Mouse (Mus musculus) limb, embryonic 14.5 days (tissue): ENCODE measurements at regions not wholly inside any gene's neighbourhood (a gene's known extent, or its start where the extent isn't known, plus 50 kb on each side); places are given as distances from the start of the nearest gene placed in this dataset.

ENCODE experiments used
- ATAC-seq: fragments of 200-750 bp; cut with Nextera tagmentation; 2 replicates; pipeline ENCODE4 v1.8.0; 2017; ENCODE audit warnings: low read depth, moderate number of reproducible peaks, moderate TSS enrichment; ENCODE audit not compliant: low FRiP score
- DNase-seq: peaks from one replicate; pipeline ENCODE4 v3.0.0-alpha.2; 2015; ENCODE audit warnings: low spot score
- H3K27ac ChIP-seq: fragments of 300-500 bp; sonication (generic); replicated peaks from 2 replicates; pipeline ENCODE4 v1.5.1; 2014; ENCODE audit warnings: low read depth, mild to moderate bottlenecking, low read length, moderate library complexity, mixed read lengths
- H3K27me3 ChIP-seq: fragments of 300-500 bp; sonication (generic); 2 replicates; pipeline ENCODE4 v1.6.1; 2014; ENCODE audit warnings: low read length, mixed read lengths; ENCODE audit not compliant: control insufficient read depth, insufficient read depth
- H3K36me3 ChIP-seq: fragments of 300-500 bp; sonication (generic); 2 replicates; pipeline ENCODE4 v1.6.1; 2014; ENCODE audit warnings: mild to moderate bottlenecking, low read length, moderate library complexity, mixed read lengths; ENCODE audit not compliant: control insufficient read depth, insufficient read depth
- H3K4me1 ChIP-seq: fragments of 300-500 bp; sonication (generic); 2 replicates; pipeline ENCODE4 v1.6.1; 2014; ENCODE audit warnings: antibody characterized with exemption, low read length, mixed read lengths; ENCODE audit not compliant: control insufficient read depth, insufficient read depth
- H3K4me2 ChIP-seq: fragments of 300-500 bp; sonication (generic); replicated peaks from 2 replicates; pipeline ENCODE4 v1.6.1; 2014; ENCODE audit warnings: low read depth, mild to moderate bottlenecking, low read length, moderate library complexity; ENCODE audit not compliant: severe bottlenecking
- H3K4me3 ChIP-seq: fragments of 300-500 bp; sonication (generic); replicated peaks from 2 replicates; pipeline ENCODE4 v1.5.1; 2014; ENCODE audit warnings: low read length
- H3K9ac ChIP-seq: fragments of 300-500 bp; sonication (generic); 2 replicates; pipeline ENCODE4 v1.6.1; 2014; ENCODE audit warnings: mild to moderate bottlenecking, low read depth, low read length, moderate library complexity; ENCODE audit not compliant: severe bottlenecking
- H3K9me3 ChIP-seq: fragments of 300-500 bp; sonication (generic); 2 replicates; pipeline ENCODE4 v1.6.1; 2016; ENCODE audit warnings: low read length; ENCODE audit not compliant: control insufficient read depth
- POLR2A ChIP-seq: fragments of 200-500 bp; IDR thresholded peaks from 2 replicates; pipeline ENCODE4 v1.8.0; 2012; ENCODE audit warnings: inconsistent platforms, mild to moderate bottlenecking, moderate library complexity, borderline replicate concordance; ENCODE audit not compliant: insufficient read depth, insufficient read length; ENCODE audit errors: extremely low read depth
- WGBS: fragments of 180-500 bp; shearing (Covaris S2); extraction: QIAGEN DNeasy Blood & Tissue Kit; methylation state at CpG from one replicate; pipeline ENCODE4 v1.1.7; 2014; 5-methylcytosine and 5-hydroxymethylcytosine counted together

GRCm38 (mm10) chr19:57541693-57542314 is 69.0 kb upstream of the Atrnl1 start:
- 89% methylated on average over 8 of the region's 8 CpGs for WGBS
- no peak for ATAC-seq
- TF ChIP-seq POLR2A, result no peak
- Histone ChIP-seq H3K9me3 (no peaks in the 10 kb centered on the region), H3K27ac (no peak overlapping the region), H3K9ac (no peak overlapping the region), H3K4me2 (no peak overlapping the region), H3K27me3 (no peaks in the 10 kb centered on the region), H3K4me3 (no peak overlapping the region), H3K4me1 (peaks cover 5% of the 10 kb centered on the region), H3K36me3 (no peaks in the 10 kb centered on the region)
- no peak for DNase-seq

GRCm38 (mm10) chr19:57542506-57542905 is 68.3 kb upstream of the Atrnl1 start:
- no peak overlapping the region for H3K9ac ChIP-seq
- ATAC-seq (no peak), DNase-seq (no peak)
- H3K27me3 ChIP-seq, result no peaks in the 10 kb centered on the region
- H3K4me2 ChIP-seq, result no peak overlapping the region
- no peaks in the 10 kb centered on the region for H3K9me3 ChIP-seq
- no peak for TF ChIP-seq POLR2A
- H3K36me3 ChIP-seq, result no peaks in the 10 kb centered on the region
- H3K4me1 ChIP-seq, result peaks cover 5% of the 10 kb centered on the region
- WGBS, result 90% methylated on average over 5 of the region's 5 CpGs
- H3K27ac ChIP-seq, result no peak overlapping the region
- H3K4me3 ChIP-seq, result no peak overlapping the region

GRCm38 (mm10) chr19:57543681-57544214 is 67.1 kb upstream of the Atrnl1 start:
- H3K9me3 ChIP-seq, result no peaks in the 10 kb centered on the region
- 15% methylated on average over 13 of the region's 13 CpGs for WGBS
- TF ChIP-seq POLR2A, result no peak
- DNase-seq (peak; percentile 42), ATAC-seq (peak; percentile 53; the same call in 1 of the 2 replicates)
- no peak overlapping the region for H3K4me3 ChIP-seq
- peak overlapping the region; percentile 28 for H3K4me2 ChIP-seq
- no peaks in the 10 kb centered on the region for H3K36me3 ChIP-seq
- peak overlapping the region; percentile 25; the same call in 1 of the 2 replicates for H3K9ac ChIP-seq
- H3K4me1 ChIP-seq, result peaks cover 5% of the 10 kb centered on the region
- no peak overlapping the region for H3K27ac ChIP-seq
- H3K27me3 ChIP-seq, result no peaks in the 10 kb centered on the region

GRCm38 (mm10) chr19:57544229-57544879 is 66.5 kb upstream of the Atrnl1 start:
- Histone ChIP-seq H3K27me3 (no peaks in the 10 kb centered on the region), H3K4me3 (no peak overlapping the region), H3K4me2 (peak overlapping the region; percentile 28; the same call in 1 of the 2 replicates), H3K9me3 (no peaks in the 10 kb centered on the region), H3K27ac (no peak overlapping the region), H3K36me3 (no peaks in the 10 kb centered on the region), H3K4me1 (peaks cover 5% of the 10 kb centered on the region), H3K9ac (no peak overlapping the region)
- ATAC-seq (no peak), DNase-seq (no peak)
- 36% methylated on average over 17 of the region's 17 CpGs for WGBS
- no peak for TF ChIP-seq POLR2A

GRCm38 (mm10) chr19:57545071-57545470 is 65.8 kb upstream of the Atrnl1 start:
- Histone ChIP-seq H3K27ac (no peak overlapping the region), H3K36me3 (no peaks in the 10 kb centered on the region), H3K9ac (no peak overlapping the region), H3K9me3 (no peaks in the 10 kb centered on the region), H3K4me2 (no peak overlapping the region), H3K27me3 (no peaks in the 10 kb centered on the region), H3K4me3 (no peak overlapping the region), H3K4me1 (peaks cover 5% of the 10 kb centered on the region)
- DNase-seq (no peak), ATAC-seq (no peak)
- WGBS, result 36% methylated on average over 2 of the region's 2 CpGs
- no peak for TF ChIP-seq POLR2A
